22 mouse cellular contexts compared by ENCODE assay signal in genomic region chr3:58889670-58890069, GRCm38 (mm10). TPM values are rescaled to one million over a fixed set of nuclear protein-coding genes. Genes with fewer than 3 reads are reported as not detected.
"Had no signal": no experiment of that assay in that cellular context is flagged by ENCODE, and none has a peak within 500 bp of the region (broad histone marks: within the 10 kb centered on the region; RNA-seq: fewer than 3 reads in every experiment).

No protein-coding gene starts in this region.

- H3K9ac ChIP-seq: liver, embryonic 13.5 days; midbrain, embryonic 15.5 days had no signal

- H3K4me1 ChIP-seq: liver, embryonic 13.5 days had no signal

- H3K27ac ChIP-seq: layer of hippocampus, adult 2 months; liver, embryonic 13.5 days; midbrain, embryonic 15.5 days had no signal

- H3K36me3 ChIP-seq: liver, embryonic 13.5 days; midbrain, embryonic 15.5 days had no signal

- ATAC-seq: midbrain, embryonic 15.5 days had no signal

- H3K4me3 ChIP-seq: layer of hippocampus, adult 2 months; liver, embryonic 13.5 days; midbrain, embryonic 15.5 days had no signal

- H3K4me2 ChIP-seq: liver, embryonic 13.5 days; midbrain, embryonic 15.5 days had no signal

- DNase-seq: kidney, adult 11 months; kidney, adult 9 months; kidney, postnatal 25 days; layer of hippocampus, adult 9-11 months; liver, embryonic 13.5 days; lung, adult 2 months; lung, postnatal 14 days; lung, postnatal 4 days; thymus, adult 18-20 months; thymus, postnatal 36 days had no signal

- H3K9me3 ChIP-seq: liver, embryonic 13.5 days; midbrain, embryonic 15.5 days had no signal

- H3K27me3 ChIP-seq: liver, embryonic 13.5 days; midbrain, embryonic 15.5 days had no signal

RNA-seq across cellular contexts. Expression of gene Clrn1, which starts 4.5 kb away (rescaled TPM):
- total RNA-seq: liver, adult 2 months; megakaryocyte progenitor cell, adult 5-6 weeks; megakaryocyte-erythroid progenitor cell, adult 5-6 weeks had no signal
- polyA plus RNA-seq: large intestine, adult 2 months; liver, adult 2 months; liver, embryonic 13.5 days; liver, embryonic 16.5 days; lung, adult 2 months; small intestine, adult 2 months; spleen, adult 2 months; stomach, embryonic 16.5 days; testis, adult 2 months; urinary bladder, adult 2 months had no signal
